Mouse (Mus musculus) activated CD4-positive, CD25-positive, alpha-beta regulatory T cell, adult 9 weeks (primary cell): ENCODE measurements around the gene Asb3. TPM values are rescaled to one million over a fixed set of nuclear protein-coding genes. Genes with fewer than 3 reads are reported as not detected.

ENCODE experiments used
- polyA plus RNA-seq: library from polyadenylated mRNA; unstranded; fragments of 100-300 nt; shearing (Covaris generic); gene quantifications from one replicate; pipeline ENCODE4 v1.2.1, GENCODE M21; 2017

Asb3 gene
- polyA plus RNA-seq, result 60.8 TPM

DNA sequence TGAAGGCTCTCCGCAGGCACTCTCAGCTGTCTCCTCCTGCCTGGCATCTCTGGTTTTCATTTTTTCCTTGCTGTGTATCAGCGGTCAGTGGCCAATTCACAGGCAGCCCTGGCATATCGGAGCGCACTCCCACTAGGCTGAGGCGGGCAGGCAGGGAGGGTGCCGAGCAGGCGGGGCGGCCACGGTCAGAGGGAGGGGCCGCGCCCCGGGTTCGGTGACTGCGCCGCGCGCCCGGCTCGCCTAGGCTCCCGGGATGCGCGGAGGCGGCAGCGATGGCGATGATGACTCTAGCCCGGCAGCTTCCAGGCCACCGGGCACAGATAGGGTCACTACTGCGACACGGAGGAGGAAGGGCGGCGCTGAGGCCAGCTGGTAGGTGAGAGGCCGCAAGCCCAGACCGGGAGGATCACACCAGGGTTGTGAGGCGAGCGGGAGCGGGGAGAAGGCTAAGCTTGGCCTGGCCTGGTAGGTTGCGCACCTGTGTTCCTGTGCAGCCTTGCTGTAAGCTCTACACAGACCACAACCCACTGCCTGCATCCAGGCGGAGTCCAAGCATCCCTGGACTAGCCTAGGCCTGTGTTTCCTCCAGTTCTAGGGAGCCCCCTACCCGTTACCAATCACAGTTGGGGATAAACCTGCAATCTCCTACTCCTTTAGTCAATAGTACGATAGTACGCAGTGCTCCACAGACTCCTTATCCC, at the start of gene Asb3, which contains the start of gene Gpr75:
Gene Asb3 (plus strand): TSS at position 246 of the 701 bp plus-strand sequence.
Gene Gpr75 (plus strand): TSS at position 188 of the 701 bp plus-strand sequence.

DNA sequence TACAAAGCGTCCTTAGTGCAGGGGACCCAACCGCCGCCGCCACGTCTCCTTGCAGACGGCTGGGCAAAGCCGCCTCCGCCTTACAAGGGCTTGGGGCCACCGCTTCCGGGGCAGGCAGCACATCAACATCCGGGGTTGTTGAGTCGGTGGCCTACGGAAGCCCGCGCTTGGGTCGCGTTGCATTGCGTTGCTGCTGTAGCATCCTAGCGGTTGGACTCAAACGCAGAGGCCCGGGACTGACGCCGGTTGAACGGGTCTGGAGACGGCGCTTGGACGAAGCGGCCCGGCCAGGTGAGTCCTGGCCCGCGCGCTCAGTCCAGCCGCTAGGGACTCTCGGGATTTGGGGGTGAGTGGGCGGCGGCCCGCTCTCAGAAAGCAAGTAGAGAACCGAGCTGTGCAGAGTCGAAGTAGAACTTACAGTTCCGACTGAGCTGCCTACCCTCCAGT, 69.1 kb downstream of the Asb3 start, which contains the start of gene Erlec1:
Gene Erlec1 (minus strand): TSS at position 57 of the 447 bp plus-strand sequence.

DNA sequence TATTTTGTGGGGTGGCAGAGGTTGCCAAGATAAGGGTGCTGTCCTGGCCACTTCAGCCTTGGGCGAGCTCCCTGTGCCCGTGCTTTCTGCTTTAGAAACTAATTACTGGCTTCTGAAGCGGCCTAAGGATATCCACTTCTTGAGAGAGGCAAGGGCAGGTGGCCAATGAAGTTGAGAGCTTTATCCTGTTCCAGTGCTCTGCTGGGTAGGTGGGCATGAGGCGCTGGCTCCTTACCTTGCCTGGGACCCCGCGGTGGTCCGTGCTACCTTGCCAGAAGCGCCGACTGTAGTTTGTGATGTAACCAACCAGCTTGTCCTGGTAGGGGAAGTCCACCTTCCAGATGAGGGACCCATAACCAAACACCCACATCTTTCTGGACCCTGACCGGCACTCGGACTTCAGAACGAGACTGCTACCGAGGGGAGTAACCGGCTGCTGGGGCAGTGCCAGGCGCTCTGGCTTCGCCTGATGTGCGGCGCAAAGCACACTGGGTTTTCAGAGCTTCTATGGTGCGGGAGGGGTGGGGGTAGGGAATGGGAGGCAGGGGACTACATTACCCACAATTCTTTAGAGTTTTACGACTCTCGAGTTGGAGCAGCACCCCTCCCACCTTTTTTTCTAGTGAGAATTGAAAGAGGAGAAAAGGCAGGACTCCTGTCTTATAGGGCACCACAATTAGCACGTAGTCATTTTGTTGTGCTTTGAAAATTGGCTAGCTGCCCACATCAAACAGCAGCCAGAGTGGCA, 100.8 kb downstream of the Asb3 start, which contains the start of gene Chac2:
Gene Chac2 (minus strand): TSS at position 474 of the 748 bp plus-strand sequence.

Other genes with a start within 250 kb of the Asb3 start
- gene Acyp2, start 235.8 kb upstream of the Asb3 start, polyA plus RNA-seq, result 1.4 TPM
- gene Psme4, start 113.7 kb upstream of the Asb3 start, polyA plus RNA-seq, result 7.3 TPM
- gene Gpr75, start 58 bp upstream of the Asb3 start, polyA plus RNA-seq, result not detected
- gene Erlec1, start 68.9 kb downstream of the Asb3 start, polyA plus RNA-seq, result 9.3 TPM
- gene Chac2, start 100.9 kb downstream of the Asb3 start, polyA plus RNA-seq, result 8.3 TPM